Mouse (Mus musculus) testis, adult 2 months (tissue): Measurements from ENCODE around the gene Rabgef1. TPM values are rescaled to one million over a fixed set of nuclear protein-coding genes. Genes with fewer than 3 reads are reported as not detected.

Source experiments
- H3K27ac ChIP-seq: fragments of 200-500 bp; 2 replicates; pipeline ENCODE4 v1.5.1; 2012; ENCODE audit warnings: low read depth, low read length; ENCODE audit not compliant: control insufficient read depth, insufficient read depth
- H3K27me3 ChIP-seq: fragments of 200-500 bp; 2 replicates; pipeline ENCODE4 v1.6.1; 2012; ENCODE audit warnings: mild to moderate bottlenecking, low read length, moderate library complexity; ENCODE audit not compliant: control insufficient read depth, insufficient read depth
- H3K36me3 ChIP-seq: fragments of 200-500 bp; 2 replicates; pipeline ENCODE4 v1.6.1; 2012; ENCODE audit warnings: mild to moderate bottlenecking, low read length; ENCODE audit not compliant: control insufficient read depth, insufficient read depth
- H3K4me1 ChIP-seq: fragments of 200-500 bp; 2 replicates; pipeline ENCODE4 v1.6.1; 2012; ENCODE audit warnings: low read length; ENCODE audit not compliant: control insufficient read depth, insufficient read depth
- H3K4me3 ChIP-seq: fragments of 200-500 bp; 2 replicates; pipeline ENCODE4 v1.5.1; 2012; ENCODE audit warnings: low read depth, mild to moderate bottlenecking, low read length, moderate library complexity, mixed read lengths; ENCODE audit not compliant: control insufficient read depth
- CTCF ChIP-seq: fragments of 200-500 bp; IDR thresholded peaks from 2 replicates; pipeline ENCODE4 v1.5.1; 2012; ENCODE audit warnings: low read depth, mild to moderate bottlenecking, inconsistent platforms, low read length, moderate library complexity; ENCODE audit not compliant: control insufficient read depth, insufficient read depth, insufficient replicate concordance
- POLR2A ChIP-seq: fragments of 200-500 bp; IDR thresholded peaks from 2 replicates; pipeline ENCODE4 v1.6.1; 2012; ENCODE audit warnings: low read depth, mild to moderate bottlenecking, inconsistent platforms, low read length, moderate library complexity; ENCODE audit not compliant: control insufficient read depth
- polyA plus RNA-seq: library from polyadenylated mRNA; depleted of rRNA; stranded (reverse); fragments of >200 nt; gene quantifications from 2 replicates; pipeline ENCODE4 v1.2.3, GENCODE M21; 2012

Rabgef1 gene
- polyA plus RNA-seq, 1 experiment: 8.0 TPM

GRCm38 (mm10) chr5:130200233-130201029 lies 28.8 kb downstream of the Rabgef1 start:
- Histone ChIP-seq H3K27me3 (no peaks in the 10 kb centered on the region), H3K36me3 (no peaks in the 10 kb centered on the region; the same call in 1 of the 2 replicates), H3K4me1 (no peaks in the 10 kb centered on the region), H3K4me3 (no peak overlapping the region), H3K27ac (no peak overlapping the region)
- TF ChIP-seq CTCF: no peak
- TF ChIP-seq POLR2A: no peak

GRCm38 (mm10) chr5:130203948-130204347 lies 32.4 kb downstream of the Rabgef1 start:
- Histone ChIP-seq H3K27ac (no peak overlapping the region), H3K4me3 (no peak overlapping the region), H3K36me3 (no peaks in the 10 kb centered on the region; the same call in 1 of the 2 replicates), H3K27me3 (no peaks in the 10 kb centered on the region), H3K4me1 (no peaks in the 10 kb centered on the region)
- no peak for TF ChIP-seq POLR2A
- no peak for TF ChIP-seq CTCF

- H3K27ac ChIP-seq: no peak overlapping the region
- TF ChIP-seq CTCF: no peak
- no peak for TF ChIP-seq POLR2A
- H3K27me3 ChIP-seq: no peaks in the 10 kb centered on the region
- H3K4me3 ChIP-seq: no peak overlapping the region
- H3K36me3 ChIP-seq: no peaks in the 10 kb centered on the region
- no peaks in the 10 kb centered on the region for H3K4me1 ChIP-seq
These were observed 33.0 kb downstream of the Rabgef1 start for GRCm38 (mm10) chr5:130204560-130204959.

GRCm38 (mm10) chr5:130205441-130206023 lies 33.9 kb downstream of the Rabgef1 start:
- Histone ChIP-seq H3K27ac (no peak overlapping the region), H3K4me1 (no peaks in the 10 kb centered on the region), H3K27me3 (no peaks in the 10 kb centered on the region), H3K36me3 (peaks cover 2% of the 10 kb centered on the region; the same call in 1 of the 2 replicates), H3K4me3 (no peak overlapping the region)
- TF ChIP-seq CTCF: no peak
- TF ChIP-seq POLR2A: no peak

- peaks cover 2% of the 10 kb centered on the region; the same call in 1 of the 2 replicates for H3K36me3 ChIP-seq
- H3K27ac ChIP-seq: no peak overlapping the region
- H3K27me3 ChIP-seq: no peaks in the 10 kb centered on the region
These were observed 35.7 kb downstream of the Rabgef1 start for GRCm38 (mm10) chr5:130207299-130207698.

GRCm38 (mm10) chr5:130212956-130213355 lies 41.4 kb downstream of the Rabgef1 start:
- no peak for TF ChIP-seq CTCF
- H3K36me3 ChIP-seq: peaks cover 2% of the 10 kb centered on the region; the same call in 1 of the 2 replicates

More at GRCm38 (mm10) chr5:130207299-130207698, 35.7 kb downstream of the Rabgef1 start:
- TF ChIP-seq POLR2A: no peak
- TF ChIP-seq CTCF: no peak
- Histone ChIP-seq H3K4me1 (no peaks in the 10 kb centered on the region), H3K4me3 (no peak overlapping the region)

GRCm38 (mm10) chr5:130216781-130217180 lies 45.2 kb downstream of the Rabgef1 start, which contains the start of gene Tmem248:
Gene Tmem248 (plus strand): TSS chr5:130217081.
- peak within 1 kb of the TSS; percentile 21 for H3K4me3 ChIP-seq
- peaks cover 5% of the 10 kb centered on the region for H3K4me1 ChIP-seq
- H3K36me3 ChIP-seq: no peaks in the 10 kb centered on the region
- TF ChIP-seq POLR2A (peak; percentile 8; the same call in 1 of the 2 replicates), CTCF (no peak)
- H3K27ac ChIP-seq: no peak within 1 kb of the TSS
- H3K27me3 ChIP-seq: no peaks in the 10 kb centered on the region

More at GRCm38 (mm10) chr5:130212956-130213355, 41.4 kb downstream of the Rabgef1 start:
- no peak overlapping the region for H3K27ac ChIP-seq
- H3K4me1 ChIP-seq: peaks cover 3% of the 10 kb centered on the region; the same call in 1 of the 2 replicates
- no peaks in the 10 kb centered on the region for H3K27me3 ChIP-seq
- H3K4me3 ChIP-seq: no peak overlapping the region
